ENCODE assay signal across 8 mouse cellular contexts in genomic region chr11:100298274-100299036, GRCm38 (mm10). TPM values are rescaled to one million over a fixed set of nuclear protein-coding genes. Genes with fewer than 3 reads are reported as not detected.
DNase-seq lines count a peak whose midpoint lies in the region; ATAC-seq and TF ChIP-seq lines count a peak whose summit lies in the region.

No protein-coding gene starts in this region.

- H3K36me3 ChIP-seq in C2C12 (ENCODE audit: control insufficient read depth, insufficient read depth): no peaks in the 10 kb centered on the region
- H3K36me3 ChIP-seq in heart, embryonic 12.5 days: no peaks in the 10 kb centered on the region
- H3K36me3 ChIP-seq in kidney, embryonic 16.5 days (ENCODE audit: insufficient read depth, low read length): no peaks in the 10 kb centered on the region
- H3K36me3 ChIP-seq in liver, embryonic 14.5 days (replicated peaks; ENCODE audit: control insufficient read depth, insufficient read depth, low read depth): no peaks in the 10 kb centered on the region
- H3K36me3 ChIP-seq in neural tube, embryonic 11.5 days (ENCODE audit: control insufficient read depth, insufficient read depth, low read length): no peaks in the 10 kb centered on the region
- no peaks in the 10 kb centered on the region for H3K36me3 ChIP-seq in stomach, postnatal 0 days (ENCODE audit: control insufficient read depth, insufficient read depth, low read length)

- no peak for TF ChIP-seq EP300 in liver, embryonic 14.5 days (IDR thresholded peaks at IDR 0.05; ENCODE audit: low read depth)
- no peak for TF ChIP-seq EP300 in stomach, postnatal 0 days (optimal IDR thresholded peaks at IDR 0.05)

- peaks cover 5% of the 10 kb centered on the region for H3K4me1 ChIP-seq in heart, embryonic 12.5 days (replicated peaks)
- 0 out of 2 replicates have a peak, but pooled peaks cover 4% of the 10 kb centered on the region for H3K4me1 ChIP-seq in kidney, embryonic 16.5 days (ENCODE audit: insufficient read depth, low read length)
- H3K4me1 ChIP-seq in liver, embryonic 14.5 days (replicated peaks; ENCODE audit: control insufficient read depth in 2 of 2, insufficient read depth in 2 of 2, low read length in 1 of 2): peaks cover 0 to 3% of the 10 kb centered on the region in 2 experiments; a peak in 2 of 4 replicates
- H3K4me1 ChIP-seq in neural tube, embryonic 11.5 days (ENCODE audit: control insufficient read depth, insufficient read depth, low read length): no peaks in the 10 kb centered on the region
- H3K4me1 ChIP-seq in stomach, postnatal 0 days (replicated peaks; ENCODE audit: control insufficient read depth, insufficient read depth): 0 out of 2 replicates have a peak, but pooled peaks cover 2% of the 10 kb centered on the region

- peak overlapping the region; percentile 54 for H3K4me2 ChIP-seq in heart, embryonic 12.5 days
- peak overlapping the region; percentile 42 for H3K4me2 ChIP-seq in kidney, embryonic 16.5 days (replicated peaks; ENCODE audit: low read depth, low read length)
- peak overlapping the region; percentile 45 for H3K4me2 ChIP-seq in liver, embryonic 14.5 days (ENCODE audit: low read depth)
- peak overlapping the region; percentile 10; the same call in 1 of the 2 replicates for H3K4me2 ChIP-seq in neural tube, embryonic 11.5 days (ENCODE audit: low read depth)
- peak overlapping the region; percentile 27; the same call in 1 of the 2 replicates for H3K4me2 ChIP-seq in stomach, postnatal 0 days (replicated peaks; ENCODE audit: low read depth)

- no peaks in the 10 kb centered on the region for H3K9me3 ChIP-seq in heart, embryonic 12.5 days (replicated peaks)
- H3K9me3 ChIP-seq in kidney, embryonic 16.5 days (ENCODE audit: low read length): no peaks in the 10 kb centered on the region
- H3K9me3 ChIP-seq in liver, embryonic 14.5 days (ENCODE audit: control insufficient read depth, low read length): no peaks in the 10 kb centered on the region
- H3K9me3 ChIP-seq in neural tube, embryonic 11.5 days (ENCODE audit: control insufficient read depth, low read length): no peaks in the 10 kb centered on the region
- no peaks in the 10 kb centered on the region for H3K9me3 ChIP-seq in stomach, postnatal 0 days (ENCODE audit: control insufficient read depth, low read length)

- no peak overlapping the region for H3K27ac ChIP-seq in heart, embryonic 12.5 days (ENCODE audit: poor library complexity, severe bottlenecking)
- no peak overlapping the region for H3K27ac ChIP-seq in kidney, embryonic 16.5 days (ENCODE audit: low read length)
- H3K27ac ChIP-seq in liver, embryonic 14.5 days: no peak overlapping the region
- no peak overlapping the region for H3K27ac ChIP-seq in neural tube, embryonic 11.5 days (ENCODE audit: low read depth, low read length)
- H3K27ac ChIP-seq in stomach, postnatal 0 days (replicated peaks): no peak overlapping the region

- H3K27me3 ChIP-seq in C2C12 (ENCODE audit: control insufficient read depth, insufficient read depth, insufficient read length): no peaks in the 10 kb centered on the region
- peaks cover 23% of the 10 kb centered on the region for H3K27me3 ChIP-seq in heart, embryonic 12.5 days (replicated peaks)
- no peaks in the 10 kb centered on the region for H3K27me3 ChIP-seq in kidney, embryonic 16.5 days (ENCODE audit: insufficient read depth, low read length)
- H3K27me3 ChIP-seq in liver, embryonic 14.5 days (ENCODE audit: control insufficient read depth, insufficient read depth, low read length): no peaks in the 10 kb centered on the region
- H3K27me3 ChIP-seq in neural tube, embryonic 11.5 days (ENCODE audit: control insufficient read depth, insufficient read depth, low read length): no peaks in the 10 kb centered on the region
- H3K27me3 ChIP-seq in stomach, postnatal 0 days (ENCODE audit: control insufficient read depth, insufficient read depth, low read length): no peaks in the 10 kb centered on the region

- no peaks in the 10 kb centered on the region for H3K79me2 ChIP-seq in C2C12 (ENCODE audit: control insufficient read depth, insufficient read depth)

- 0 out of 2 replicates have a peak overlapping the region, but pooled peaks have one; percentile 28 for H3K9ac ChIP-seq in heart, embryonic 12.5 days
- peak overlapping the region; percentile 15; the same call in 1 of the 2 replicates for H3K9ac ChIP-seq in kidney, embryonic 16.5 days (replicated peaks; ENCODE audit: low read length)
- no peak overlapping the region for H3K9ac ChIP-seq in liver, embryonic 14.5 days (replicated peaks)
- no peak overlapping the region for H3K9ac ChIP-seq in neural tube, embryonic 11.5 days (ENCODE audit: low read length)
- H3K9ac ChIP-seq in stomach, postnatal 0 days (ENCODE audit: low read length): no peak overlapping the region

- DNase-seq in brain, adult 2 months (ENCODE audit: low read depth, low spot score): peak; percentile 76
- peak in 1 of 3 experiments; percentile 45 for DNase-seq in liver, embryonic 14.5 days (ENCODE audit: low read depth in 3 of 3, low spot score in 3 of 3)
- DNase-seq in neural tube, embryonic 11.5 days (ENCODE audit: low spot score): peak; percentile 81
- peak; percentile 86 for DNase-seq in stomach, postnatal 0 days (ENCODE audit: low spot score)

- no peak overlapping the region for H3ac ChIP-seq in C2C12 (ENCODE audit: control insufficient read depth, insufficient read length, low read depth)

- WGBS in heart, embryonic 12.5 days: 12% methylated on average over 18 of the region's 18 CpGs
- WGBS in kidney, embryonic 16.5 days: 21% methylated on average over 18 of the region's 18 CpGs
- 16% methylated on average over 18 of the region's 18 CpGs for WGBS in liver, embryonic 14.5 days (ENCODE audit: insufficient replicate concordance)
- 21% methylated on average over 18 of the region's 18 CpGs for whole genome bisulfite sequencing in neural tube, embryonic 11.5 days
- WGBS in stomach, postnatal 0 days: 19% methylated on average over 18 of the region's 18 CpGs

- no peaks in the 10 kb centered on the region for H3K79me3 ChIP-seq in C2C12 (ENCODE audit: low read depth)

- peak; percentile 80 for TF ChIP-seq CTCF in C2C12 (IDR thresholded peaks at IDR 0.05; ENCODE audit: control insufficient read depth, insufficient read depth, insufficient read length)
- TF ChIP-seq CTCF in liver, embryonic 14.5 days (IDR thresholded peaks at IDR 0.05; ENCODE audit: low read depth): peak; percentile 95
- TF ChIP-seq CTCF in stomach, postnatal 0 days (IDR thresholded peaks at IDR 0.05; ENCODE audit: low read depth): peak; percentile 93

- H3K4me3 ChIP-seq in C2C12 (ENCODE audit: insufficient read depth, poor library complexity, severe bottlenecking): no peak overlapping the region
- 0 out of 2 replicates have a peak overlapping the region, but pooled peaks have one; percentile 6 for H3K4me3 ChIP-seq in heart, embryonic 12.5 days
- peak overlapping the region; percentile 16; the same call in 1 of the 2 replicates for H3K4me3 ChIP-seq in kidney, embryonic 16.5 days (ENCODE audit: low read length)
- H3K4me3 ChIP-seq in liver, embryonic 14.5 days (ENCODE audit: insufficient read depth in 1 of 2, low read depth in 2 of 2, low read length in 2 of 2): no peak overlapping the region
- H3K4me3 ChIP-seq in neural tube, embryonic 11.5 days (ENCODE audit: low read depth, low read length): no peak overlapping the region
- no peak overlapping the region for H3K4me3 ChIP-seq in stomach, postnatal 0 days (ENCODE audit: low read depth, low read length)

- ATAC-seq in erythroblast, adult 5-6 weeks (replicated peaks; ENCODE audit: low FRiP score, poor library complexity, severe bottlenecking): peak; percentile 73
- no peak for ATAC-seq in heart, embryonic 12.5 days (ENCODE audit: insufficient number of reproducible peaks, low FRiP score)
- no peak for ATAC-seq in kidney, embryonic 16.5 days (ENCODE audit: low FRiP score, low TSS enrichment)
- ATAC-seq in liver, embryonic 14.5 days (ENCODE audit: insufficient read depth): peak; percentile 42; the same call in 1 of the 2 replicates
- ATAC-seq in neural tube, embryonic 11.5 days (ENCODE audit: insufficient read depth, low FRiP score, low TSS enrichment): no peak
- peak; percentile 42; the same call in 1 of the 2 replicates for ATAC-seq in stomach, postnatal 0 days (ENCODE audit: low FRiP score, low TSS enrichment)

RNA-seq across cellular contexts. Expression of gene Eif1, which starts 21.2 kb away (rescaled TPM):
- polyA plus RNA-seq in C2C12 (2012; fragmentation: generic; extraction: Trizol): 1,136 TPM
- total RNA-seq in erythroblast, adult 5-6 weeks (2015; ENCODE audit: low replicate concordance): 580 and 688 TPM in 2 replicates
- 168 and 350 TPM in 2 replicates for total RNA-seq in erythroblast, adult 5-6 weeks (2017; ENCODE audit: low replicate concordance)
- polyA plus RNA-seq in heart, embryonic 12.5 days (2016; fragmentation: Nextera tagmentation; extraction: Ambion mirVana): 1,467 and 1,522 TPM in 2 replicates
- 1,403 and 1,568 TPM in 2 replicates for polyA plus RNA-seq in kidney, embryonic 16.5 days (2015; fragmentation: Nextera tagmentation; extraction: Ambion mirVana)
- polyA plus RNA-seq in liver, embryonic 14.5 days (2012; rRNA removed): 96.0 and 191 TPM in 2 replicates
- 1,798 and 1,809 TPM in 2 replicates for polyA plus RNA-seq in liver, embryonic 14.5 days (2014; fragmentation: Nextera tagmentation; extraction: Ambion mirVana)
- 1,679 and 1,757 TPM in 2 replicates for polyA plus RNA-seq in neural tube, embryonic 11.5 days (2014; fragmentation: Nextera tagmentation; extraction: Ambion mirVana)
- polyA plus RNA-seq in stomach, postnatal 0 days (2015; fragmentation: Nextera tagmentation; extraction: Ambion mirVana): 1,487 and 1,495 TPM in 2 replicates

RNA-seq across cellular contexts. Expression of gene Krt42, which starts 28.8 kb away (rescaled TPM):
- not detected for polyA plus RNA-seq in C2C12 (2012; fragmentation: generic; extraction: Trizol)
- total RNA-seq in erythroblast, adult 5-6 weeks (2015; ENCODE audit: low replicate concordance): not detected in 2 replicates
- not detected in 2 replicates for total RNA-seq in erythroblast, adult 5-6 weeks (2017; ENCODE audit: low replicate concordance)
- not detected in 2 replicates for polyA plus RNA-seq in heart, embryonic 12.5 days (2016; fragmentation: Nextera tagmentation; extraction: Ambion mirVana)
- not detected in 2 replicates for polyA plus RNA-seq in kidney, embryonic 16.5 days (2015; fragmentation: Nextera tagmentation; extraction: Ambion mirVana)
- not detected in 2 replicates for polyA plus RNA-seq in liver, embryonic 14.5 days (2012; rRNA removed)
- polyA plus RNA-seq in liver, embryonic 14.5 days (2014; fragmentation: Nextera tagmentation; extraction: Ambion mirVana): not detected in 2 replicates
- polyA plus RNA-seq in neural tube, embryonic 11.5 days (2014; fragmentation: Nextera tagmentation; extraction: Ambion mirVana): not detected in 2 replicates
- 0.10 and 0.12 TPM in 2 replicates for polyA plus RNA-seq in stomach, postnatal 0 days (2015; fragmentation: Nextera tagmentation; extraction: Ambion mirVana)

RNA-seq across cellular contexts. Expression of gene Gast, which starts 35.8 kb away (rescaled TPM):
- polyA plus RNA-seq in C2C12 (2012; fragmentation: generic; extraction: Trizol): not detected
- total RNA-seq in erythroblast, adult 5-6 weeks (2015; ENCODE audit: low replicate concordance): not detected in 2 replicates
- not detected in 2 replicates for total RNA-seq in erythroblast, adult 5-6 weeks (2017; ENCODE audit: low replicate concordance)
- not detected in 2 replicates for polyA plus RNA-seq in heart, embryonic 12.5 days (2016; fragmentation: Nextera tagmentation; extraction: Ambion mirVana)
- polyA plus RNA-seq in kidney, embryonic 16.5 days (2015; fragmentation: Nextera tagmentation; extraction: Ambion mirVana): not detected in 2 replicates
- not detected in 2 replicates for polyA plus RNA-seq in liver, embryonic 14.5 days (2012; rRNA removed)
- not detected in 2 replicates for polyA plus RNA-seq in liver, embryonic 14.5 days (2014; fragmentation: Nextera tagmentation; extraction: Ambion mirVana)
- not detected in 2 replicates for polyA plus RNA-seq in neural tube, embryonic 11.5 days (2014; fragmentation: Nextera tagmentation; extraction: Ambion mirVana)
- polyA plus RNA-seq in stomach, postnatal 0 days (2015; fragmentation: Nextera tagmentation; extraction: Ambion mirVana): 52.0 and 84.7 TPM in 2 replicates

RNA-seq across cellular contexts. Expression of gene Krt17, which starts 37.6 kb away (rescaled TPM):
- polyA plus RNA-seq in C2C12 (2012; fragmentation: generic; extraction: Trizol): 0.04 TPM
- total RNA-seq in erythroblast, adult 5-6 weeks (2015; ENCODE audit: low replicate concordance): not detected in 2 replicates
- total RNA-seq in erythroblast, adult 5-6 weeks (2017; ENCODE audit: low replicate concordance): not detected in 2 replicates
- 1.3 and 1.9 TPM in 2 replicates for polyA plus RNA-seq in heart, embryonic 12.5 days (2016; fragmentation: Nextera tagmentation; extraction: Ambion mirVana)
- 0.30 and 0.32 TPM in 2 replicates for polyA plus RNA-seq in kidney, embryonic 16.5 days (2015; fragmentation: Nextera tagmentation; extraction: Ambion mirVana)
- 0.11 and 0.15 TPM in 2 replicates for polyA plus RNA-seq in liver, embryonic 14.5 days (2012; rRNA removed)
- 0.18 and 0.20 TPM in 2 replicates for polyA plus RNA-seq in liver, embryonic 14.5 days (2014; fragmentation: Nextera tagmentation; extraction: Ambion mirVana)
- 0.88 and 1.1 TPM in 2 replicates for polyA plus RNA-seq in neural tube, embryonic 11.5 days (2014; fragmentation: Nextera tagmentation; extraction: Ambion mirVana)
- 46.4 and 63.4 TPM in 2 replicates for polyA plus RNA-seq in stomach, postnatal 0 days (2015; fragmentation: Nextera tagmentation; extraction: Ambion mirVana)

RNA-seq across cellular contexts. Expression of gene Krt16, which starts 49.8 kb away (rescaled TPM):
- 0.21 TPM for polyA plus RNA-seq in C2C12 (2012; fragmentation: generic; extraction: Trizol)
- total RNA-seq in erythroblast, adult 5-6 weeks (2015; ENCODE audit: low replicate concordance): not detected in 2 replicates
- total RNA-seq in erythroblast, adult 5-6 weeks (2017; ENCODE audit: low replicate concordance): not detected in 2 replicates
- not detected in 2 replicates for polyA plus RNA-seq in heart, embryonic 12.5 days (2016; fragmentation: Nextera tagmentation; extraction: Ambion mirVana)
- not detected in 2 replicates for polyA plus RNA-seq in kidney, embryonic 16.5 days (2015; fragmentation: Nextera tagmentation; extraction: Ambion mirVana)
- polyA plus RNA-seq in liver, embryonic 14.5 days (2012; rRNA removed): not detected in 2 replicates
- polyA plus RNA-seq in liver, embryonic 14.5 days (2014; fragmentation: Nextera tagmentation; extraction: Ambion mirVana): not detected in 2 replicates
- not detected in 2 replicates for polyA plus RNA-seq in neural tube, embryonic 11.5 days (2014; fragmentation: Nextera tagmentation; extraction: Ambion mirVana)
- 2.1 and 4.0 TPM in 2 replicates for polyA plus RNA-seq in stomach, postnatal 0 days (2015; fragmentation: Nextera tagmentation; extraction: Ambion mirVana)

Comparison
In these comparisons a context has a peak if more than half of its experiments do, and no peak if none do; other contexts are left out.
1. H3K4me3 ChIP-seq: peak in heart, embryonic 12.5 days (single experiment) and kidney, embryonic 16.5 days (single experiment); none in C2C12 (single experiment), liver, embryonic 14.5 days (0 of 2), neural tube, embryonic 11.5 days (single experiment) and stomach, postnatal 0 days (single experiment).
2. ATAC-seq: peak in erythroblast, adult 5-6 weeks (single experiment), liver, embryonic 14.5 days (single experiment) and stomach, postnatal 0 days (single experiment); none in heart, embryonic 12.5 days (single experiment), kidney, embryonic 16.5 days (single experiment) and neural tube, embryonic 11.5 days (single experiment).
3. H3K9ac ChIP-seq: peak in heart, embryonic 12.5 days (single experiment) and kidney, embryonic 16.5 days (single experiment); none in liver, embryonic 14.5 days (single experiment), neural tube, embryonic 11.5 days (single experiment) and stomach, postnatal 0 days (single experiment).
4. RNA of gene Gast, which starts 35.8 kb away (polyA plus RNA-seq): 52.0 to 84.7 TPM in stomach, postnatal 0 days; not detected in neural tube, embryonic 11.5 days, not detected in C2C12 (single experiment), not detected in heart, embryonic 12.5 days, not detected in kidney, embryonic 16.5 days and not detected in liver, embryonic 14.5 days; every median in the first group is over 10 times any median in the second.
5. Peak in every context shown above with its lines, with median percentiles within 50 percentile points of each other: CTCF ChIP-seq and H3K4me2 ChIP-seq.